Comparison of ENCODE assay signal across 21 mouse cellular contexts in genomic region chr1:161560368-161560767, GRCm38 (mm10).
DNase-seq lines count a peak whose midpoint lies in the region; ATAC-seq and TF ChIP-seq lines count a peak whose summit lies in the region.
"Had no signal": no experiment of that assay in that cellular context is flagged by ENCODE, and none has a peak within 500 bp of the region (broad histone marks: within the 10 kb centered on the region; RNA-seq: fewer than 3 reads in every experiment).

No protein-coding gene starts in this region.

- H3K27me3 ChIP-seq in liver, adult 2 months (ENCODE audit: control insufficient read depth, insufficient read depth, low read length): no peaks in the 10 kb centered on the region
- H3K27me3 ChIP-seq in liver, postnatal 0 days (ENCODE audit: insufficient read depth, low read length): no peaks in the 10 kb centered on the region
- H3K27me3 ChIP-seq in intestine, embryonic 16.5 days (replicated peaks; ENCODE audit: control insufficient read depth, insufficient read depth, low read length): no peaks in the 10 kb centered on the region
- H3K27me3 ChIP-seq: embryonic facial prominence, embryonic 15.5 days; forebrain, embryonic 15.5 days; heart, embryonic 13.5 days; hindbrain, embryonic 15.5 days had no signal

- no peak for TF ChIP-seq EP300 in liver, postnatal 0 days (IDR thresholded peaks at IDR 0.05; ENCODE audit: low read depth)

- ATAC-seq in liver, postnatal 0 days: no peak
- ATAC-seq in megakaryocyte, adult 5-6 weeks (ENCODE audit: poor library complexity, severe bottlenecking): peak; percentile 86
- no peak for ATAC-seq in intestine, embryonic 16.5 days
- ATAC-seq: forebrain, embryonic 15.5 days had no signal

- H3K36me3 ChIP-seq in liver, adult 2 months (ENCODE audit: control insufficient read depth, insufficient read depth, low read length): no peaks in the 10 kb centered on the region
- H3K36me3 ChIP-seq in liver, postnatal 0 days (replicated peaks; ENCODE audit: insufficient read depth, low read length): no peaks in the 10 kb centered on the region
- no peaks in the 10 kb centered on the region for H3K36me3 ChIP-seq in intestine, embryonic 16.5 days (ENCODE audit: control insufficient read depth, insufficient read depth, low read length)
- H3K36me3 ChIP-seq: embryonic facial prominence, embryonic 15.5 days; forebrain, embryonic 15.5 days; heart, embryonic 13.5 days; hindbrain, embryonic 15.5 days had no signal

- 69% methylated on average over 3 of the region's 3 CpGs for whole genome bisulfite sequencing in liver, adult 2 months
- 30% methylated on average over 3 of the region's 3 CpGs for WGBS in liver, postnatal 0 days (ENCODE audit: insufficient replicate concordance)
- 58% methylated on average over 3 of the region's 3 CpGs for WGBS in intestine, embryonic 16.5 days

- H3K9ac ChIP-seq in liver, adult 2 months (ENCODE audit: low read depth, low read length): no peak overlapping the region
- no peak overlapping the region for H3K9ac ChIP-seq in liver, postnatal 0 days (replicated peaks)
- no peak overlapping the region for H3K9ac ChIP-seq in intestine, embryonic 16.5 days (ENCODE audit: low read depth, low read length)
- H3K9ac ChIP-seq: embryonic facial prominence, embryonic 15.5 days; forebrain, embryonic 15.5 days; heart, embryonic 13.5 days; hindbrain, embryonic 15.5 days had no signal

- no peak for TF ChIP-seq POLR2A in liver, adult 2 months (IDR thresholded peaks at IDR 0.05; ENCODE audit: extremely low read depth, insufficient read depth, low read length)

- DNase-seq in liver, adult 2 months (ENCODE audit: extremely low read depth, low read depth, low spot score): peak; percentile 29
- DNase-seq in liver, postnatal 0 days: no peak
- peak; percentile 4 for DNase-seq in 416B (ENCODE audit: low read depth)
- DNase-seq in Muller cell, postnatal 12 days (ENCODE audit: inconsistent ontology term): peak; percentile 47
- DNase-seq in urinary bladder, adult 18-20 months (ENCODE audit: low spot score in 2 of 2): no peak
- DNase-seq: adrenal gland, adult 2 months; adrenal gland, postnatal 25 days; cerebellum, adult 2 months; cerebellum, postnatal 10 days; embryo, embryonic 11 days; gastrocnemius, adult 2 months; gastrocnemius, postnatal 25 days; heart, adult 11 months; heart, postnatal 36 days had no signal

- TF ChIP-seq CTCF in liver, adult 2 months (IDR thresholded peaks at IDR 0.05; ENCODE audit: low read depth, low read length): no peak
- TF ChIP-seq CTCF in liver, postnatal 0 days (IDR thresholded peaks at IDR 0.05; ENCODE audit: low read depth): no peak

- H3K4me3 ChIP-seq in liver, adult 2 months (ENCODE audit: insufficient read depth, low read depth, low read length): no peak overlapping the region
- H3K4me3 ChIP-seq in liver, postnatal 0 days (ENCODE audit: low read depth, low read length): no peak overlapping the region
- H3K4me3 ChIP-seq in intestine, embryonic 16.5 days (ENCODE audit: low read length): no peak overlapping the region
- H3K4me3 ChIP-seq: embryonic facial prominence, embryonic 15.5 days; erythroblast, embryonic 14.5 days; forebrain, embryonic 15.5 days; gastrocnemius, adult 2 months; heart, embryonic 13.5 days; hindbrain, embryonic 15.5 days had no signal

- no peak overlapping the region for H3K27ac ChIP-seq in liver, adult 2 months (replicated peaks; ENCODE audit: insufficient read depth, low read depth, low read length)
- H3K27ac ChIP-seq in liver, postnatal 0 days (ENCODE audit: low read depth): no peak overlapping the region
- no peak overlapping the region for H3K27ac ChIP-seq in intestine, embryonic 16.5 days (ENCODE audit: low read length)
- H3K27ac ChIP-seq: embryonic facial prominence, embryonic 15.5 days; forebrain, embryonic 15.5 days; gastrocnemius, adult 2 months; heart, embryonic 13.5 days; hindbrain, embryonic 15.5 days had no signal

- no peaks in the 10 kb centered on the region for H3K4me1 ChIP-seq in liver, adult 2 months (ENCODE audit: control insufficient read depth, insufficient read depth, low read length)
- no peaks in the 10 kb centered on the region for H3K4me1 ChIP-seq in liver, postnatal 0 days (ENCODE audit: insufficient read depth)
- no peaks in the 10 kb centered on the region for H3K4me1 ChIP-seq in intestine, embryonic 16.5 days (ENCODE audit: control insufficient read depth, insufficient read depth, low read length)
- H3K4me1 ChIP-seq: forebrain, embryonic 15.5 days; heart, embryonic 13.5 days; hindbrain, embryonic 15.5 days had no signal

- H3K79me2 ChIP-seq in liver, adult 2 months (ENCODE audit: control insufficient read depth, insufficient read depth, low read length): no peaks in the 10 kb centered on the region

- no peaks in the 10 kb centered on the region for H3K9me3 ChIP-seq in liver, postnatal 0 days (ENCODE audit: low read length)
- no peaks in the 10 kb centered on the region for H3K9me3 ChIP-seq in intestine, embryonic 16.5 days (ENCODE audit: control insufficient read depth, low read length)
- H3K9me3 ChIP-seq: embryonic facial prominence, embryonic 15.5 days; forebrain, embryonic 15.5 days; heart, embryonic 13.5 days; hindbrain, embryonic 15.5 days had no signal

- H3K4me2 ChIP-seq in liver, postnatal 0 days (ENCODE audit: low read depth, low read length): no peak overlapping the region
- no peak overlapping the region for H3K4me2 ChIP-seq in intestine, embryonic 16.5 days (ENCODE audit: low read depth, low read length)
- H3K4me2 ChIP-seq: embryonic facial prominence, embryonic 15.5 days; forebrain, embryonic 15.5 days; heart, embryonic 13.5 days; hindbrain, embryonic 15.5 days had no signal

Comparison
In these comparisons a context has a peak if more than half of its experiments do, and no peak if none do; other contexts are left out.
1. DNase-seq: peak in liver, adult 2 months (single experiment), 416B (single experiment) and Muller cell, postnatal 12 days (single experiment); none in liver, postnatal 0 days (single experiment) and urinary bladder, adult 18-20 months (0 of 2).